Mouse (Mus musculus) colon, adult 2 months (tissue): ENCODE measurements around the gene Msantd1. TPM values are rescaled to one million over a fixed set of nuclear protein-coding genes. Genes with fewer than 3 reads are reported as not detected.

Experiments used
- polyA plus RNA-seq: library from polyadenylated mRNA; depleted of rRNA; stranded (reverse); fragments of >200 nt; gene quantifications from 2 replicates; pipeline ENCODE4 v1.2.3, GENCODE M21; 2012; rRNA removed

Gene Msantd1
- 6.2 and 8.0 TPM in 2 replicates for polyA plus RNA-seq

GRCm38 (mm10) chr5:34907910-34908725 lies at the start of gene Msantd1:
Gene Msantd1 (plus strand): TSS chr5:34908012.

GRCm38 (mm10) chr5:34948861-34949760 lies 41.3 kb downstream of the Msantd1 start, which contains the start of gene Rgs12:
Gene Rgs12 (plus strand): TSS chr5:34949445.

Other genes starting within 250 kb of the Msantd1 start
- 6.6 and 8.7 TPM in 2 replicates for gene Nop14, start 247.9 kb upstream of the Msantd1 start, polyA plus RNA-seq
- 1.6 and 1.7 TPM in 2 replicates for gene Grk4, start 247.6 kb upstream of the Msantd1 start, polyA plus RNA-seq
- gene Htt, start 146.3 kb upstream of the Msantd1 start, polyA plus RNA-seq: 9.9 and 10.7 TPM in 2 replicates
- gene Rgs12, start 41.4 kb downstream of the Msantd1 start, polyA plus RNA-seq: 7.8 and 11.2 TPM in 2 replicates
- gene Hgfac, start 133.5 kb downstream of the Msantd1 start, polyA plus RNA-seq: 870 and 897 TPM in 2 replicates
- 9.2 and 9.5 TPM in 2 replicates for gene Dok7, start 148.8 kb downstream of the Msantd1 start, polyA plus RNA-seq
- 25.9 and 29.8 TPM in 2 replicates for gene Lrpap1, start 197.8 kb downstream of the Msantd1 start, polyA plus RNA-seq